Mouse (Mus musculus): Measurements from ENCODE around the gene Cpsf4l. TPM values are rescaled to one million over a fixed set of nuclear protein-coding genes. Genes with fewer than 3 reads are reported as not detected.

Gene Cpsf4l
- polyA plus RNA-seq, 1 experiment from 2014 or later: not detected

GRCm38 (mm10) chr11:113716132-113716531 lies 6.3 kb upstream of the Cpsf4l start:
- Histone ChIP-seq H3K4me3 (replicated peaks) (no peak overlapping the region), H3K9ac (no peak overlapping the region), H3K9me3 (replicated peaks) (no peaks in the 10 kb centered on the region), H3K27ac (no peak overlapping the region), H3K4me1 (replicated peaks) (peaks cover 4% of the 10 kb centered on the region; the same call in 1 of the 2 replicates), H3K36me3 (no peaks in the 10 kb centered on the region), H3K4me2 (no peak overlapping the region), H3K27me3 (peaks cover 10% of the 10 kb centered on the region; the same call in 1 of the 2 replicates)
- ATAC-seq (ENCODE audit: low read depth) (no peak), DNase-seq (no peak)
- 84% methylated on average over 2 of the region's 2 CpGs for WGBS (ENCODE audit: insufficient replicate concordance)

- no peak overlapping the region for H3K27ac ChIP-seq
- H3K4me3 ChIP-seq (replicated peaks): no peak overlapping the region
- H3K36me3 ChIP-seq: no peaks in the 10 kb centered on the region
- H3K27me3 ChIP-seq: peaks cover 16% of the 10 kb centered on the region
- ATAC-seq (ENCODE audit: low read depth) (peak; percentile 47; the same call in 1 of the 2 replicates), DNase-seq (peak; percentile 22)
- no peaks in the 10 kb centered on the region for H3K9me3 ChIP-seq (replicated peaks)
- H3K9ac ChIP-seq: no peak overlapping the region
- WGBS (ENCODE audit: insufficient replicate concordance): 63% methylated on average over 7 of the region's 7 CpGs
- peaks cover 8% of the 10 kb centered on the region for H3K4me1 ChIP-seq (replicated peaks)
- H3K4me2 ChIP-seq: no peak overlapping the region
Observed at GRCm38 (mm10) chr11:113715078-113715674, 5.4 kb upstream of the Cpsf4l start.

GRCm38 (mm10) chr11:113711061-113711460 lies 1.2 kb upstream of the Cpsf4l start:
- Histone ChIP-seq H3K27me3 (peaks cover 32% of the 10 kb centered on the region), H3K9me3 (replicated peaks) (no peaks in the 10 kb centered on the region), H3K36me3 (no peaks in the 10 kb centered on the region), H3K27ac (no peak overlapping the region), H3K9ac (no peak overlapping the region), H3K4me1 (replicated peaks) (peaks cover 8% of the 10 kb centered on the region), H3K4me3 (replicated peaks) (no peak overlapping the region), H3K4me2 (no peak overlapping the region)
- 63% methylated on average over 1 of the region's 1 CpGs for WGBS (ENCODE audit: insufficient replicate concordance)
- no peak for ATAC-seq (ENCODE audit: low read depth)
- DNase-seq: no peak

- peaks cover 32% of the 10 kb centered on the region for H3K27me3 ChIP-seq
- no peaks in the 10 kb centered on the region for H3K9me3 ChIP-seq (replicated peaks)
- no peak overlapping the region for H3K4me3 ChIP-seq (replicated peaks)
- DNase-seq (no peak), ATAC-seq (ENCODE audit: low read depth) (no peak)
- H3K9ac ChIP-seq: no peak overlapping the region
- H3K4me2 ChIP-seq: no peak overlapping the region
- no peaks in the 10 kb centered on the region for H3K36me3 ChIP-seq
- no peak overlapping the region for H3K27ac ChIP-seq
- 19% methylated on average over 10 of the region's 10 CpGs for WGBS (ENCODE audit: insufficient replicate concordance)
- H3K4me1 ChIP-seq (replicated peaks): peaks cover 7% of the 10 kb centered on the region
Observed at GRCm38 (mm10) chr11:113710257-113710777, 500 bp upstream of the Cpsf4l start.

- Histone ChIP-seq H3K9ac (no peak overlapping the region), H3K27ac (no peak overlapping the region), H3K27me3 (peaks cover 32% of the 10 kb centered on the region), H3K36me3 (no peaks in the 10 kb centered on the region), H3K4me2 (no peak overlapping the region), H3K4me1 (replicated peaks) (peaks cover 3% of the 10 kb centered on the region), H3K9me3 (replicated peaks) (no peaks in the 10 kb centered on the region), H3K4me3 (replicated peaks) (no peak overlapping the region)
- WGBS (ENCODE audit: insufficient replicate concordance): 28% methylated on average over 15 of the region's 15 CpGs
- DNase-seq (no peak), ATAC-seq (ENCODE audit: low read depth) (no peak)
Observed at GRCm38 (mm10) chr11:113709272-113709671, 545 bp downstream of the Cpsf4l start.

GRCm38 (mm10) chr11:113708629-113709213 lies 1.1 kb downstream of the Cpsf4l start:
- ATAC-seq (ENCODE audit: low read depth) (no peak), DNase-seq (no peak)
- Histone ChIP-seq H3K27ac (no peak overlapping the region), H3K27me3 (peaks cover 32% of the 10 kb centered on the region), H3K4me1 (replicated peaks) (peaks cover 3% of the 10 kb centered on the region), H3K9me3 (replicated peaks) (no peaks in the 10 kb centered on the region), H3K4me3 (replicated peaks) (no peak overlapping the region), H3K36me3 (no peaks in the 10 kb centered on the region), H3K4me2 (no peak overlapping the region), H3K9ac (no peak overlapping the region)
- WGBS (ENCODE audit: insufficient replicate concordance): 58% methylated on average over 19 of the region's 19 CpGs

- no peak overlapping the region for H3K4me2 ChIP-seq
- H3K27me3 ChIP-seq: peaks cover 26% of the 10 kb centered on the region
- no peaks in the 10 kb centered on the region for H3K9me3 ChIP-seq (replicated peaks)
- no peak for DNase-seq
- WGBS (ENCODE audit: insufficient replicate concordance): 70% methylated on average over 15 of the region's 15 CpGs
- no peak overlapping the region for H3K9ac ChIP-seq
- no peak overlapping the region for H3K27ac ChIP-seq
- peaks cover 3% of the 10 kb centered on the region for H3K4me1 ChIP-seq (replicated peaks)
- no peak overlapping the region for H3K4me3 ChIP-seq (replicated peaks)
- no peak for ATAC-seq (ENCODE audit: low read depth)
- H3K36me3 ChIP-seq: no peaks in the 10 kb centered on the region
Observed at GRCm38 (mm10) chr11:113705966-113706652, 3.7 kb downstream of the Cpsf4l start.

GRCm38 (mm10) chr11:113703758-113704157 lies 6.1 kb downstream of the Cpsf4l start:
- ATAC-seq (ENCODE audit: low read depth) (peak; percentile 29; the same call in 1 of the 2 replicates), DNase-seq (peak; percentile 58)
- Histone ChIP-seq H3K36me3 (no peaks in the 10 kb centered on the region), H3K4me1 (replicated peaks) (no peaks in the 10 kb centered on the region), H3K27ac (no peak overlapping the region), H3K27me3 (peaks cover 6% of the 10 kb centered on the region), H3K9me3 (replicated peaks) (no peaks in the 10 kb centered on the region), H3K9ac (no peak overlapping the region), H3K4me2 (no peak overlapping the region), H3K4me3 (replicated peaks) (no peak overlapping the region)
- WGBS (ENCODE audit: insufficient replicate concordance): 39% methylated on average over 5 of the region's 5 CpGs

GRCm38 (mm10) chr11:113699643-113700042 lies 10.2 kb downstream of the Cpsf4l start:
- no peaks in the 10 kb centered on the region for H3K27me3 ChIP-seq
- H3K36me3 ChIP-seq: peaks cover 20% of the 10 kb centered on the region
- H3K9ac ChIP-seq: no peak overlapping the region
- H3K4me1 ChIP-seq (replicated peaks): 0 out of 2 replicates have a peak, but pooled peaks cover 4% of the 10 kb centered on the region
- no peak overlapping the region for H3K4me2 ChIP-seq
- DNase-seq: no peak
- 76% methylated on average over 7 of the region's 7 CpGs for WGBS (ENCODE audit: insufficient replicate concordance)
- no peak overlapping the region for H3K4me3 ChIP-seq (replicated peaks)
- no peak for ATAC-seq (ENCODE audit: low read depth)
- H3K27ac ChIP-seq: no peak overlapping the region
- no peaks in the 10 kb centered on the region for H3K9me3 ChIP-seq (replicated peaks)

GRCm38 (mm10) chr11:113698013-113698545 lies 11.7 kb downstream of the Cpsf4l start:
- Histone ChIP-seq H3K27me3 (no peaks in the 10 kb centered on the region), H3K4me1 (replicated peaks) (0 out of 2 replicates have a peak, but pooled peaks cover 4% of the 10 kb centered on the region), H3K27ac (no peak overlapping the region), H3K9me3 (replicated peaks) (no peaks in the 10 kb centered on the region), H3K9ac (no peak overlapping the region), H3K4me3 (replicated peaks) (no peak overlapping the region), H3K36me3 (peaks cover 35% of the 10 kb centered on the region), H3K4me2 (no peak overlapping the region)
- peak; percentile 37; the same call in 1 of the 2 replicates for ATAC-seq (ENCODE audit: low read depth)
- WGBS (ENCODE audit: insufficient replicate concordance): 74% methylated on average over 12 of the region's 12 CpGs
- no peak for DNase-seq

GRCm38 (mm10) chr11:113697571-113697970 lies 12.2 kb downstream of the Cpsf4l start:
- 72% methylated on average over 5 of the region's 5 CpGs for WGBS (ENCODE audit: insufficient replicate concordance)
- H3K4me1 ChIP-seq (replicated peaks): 0 out of 2 replicates have a peak, but pooled peaks cover 4% of the 10 kb centered on the region
- H3K36me3 ChIP-seq: peaks cover 40% of the 10 kb centered on the region
- no peak overlapping the region for H3K4me3 ChIP-seq (replicated peaks)
- H3K9ac ChIP-seq: no peak overlapping the region
- peak; percentile 3; the same call in 1 of the 2 replicates for ATAC-seq (ENCODE audit: low read depth)
- H3K9me3 ChIP-seq (replicated peaks): no peaks in the 10 kb centered on the region
- H3K27ac ChIP-seq: no peak overlapping the region
- no peaks in the 10 kb centered on the region for H3K27me3 ChIP-seq
- no peak overlapping the region for H3K4me2 ChIP-seq
- DNase-seq: no peak

All from liver, embryonic 13.5 days (tissue).